Mouse (Mus musculus) urinary bladder, adult 2 months (tissue): Measurements from ENCODE around the gene Cdh22. TPM values are rescaled to one million over a fixed set of nuclear protein-coding genes. Genes with fewer than 3 reads are reported as not detected.

Source experiments
- DNase-seq: peaks from one replicate; pipeline ENCODE4 v3.0.0; 2022; ENCODE audit warnings: low spot score
- polyA plus RNA-seq: library from polyadenylated mRNA; depleted of rRNA; stranded (reverse); fragments of >200 nt; gene quantifications from 2 replicates; pipeline ENCODE4 v1.2.3, GENCODE M21; 2012

The Cdh22 gene
- polyA plus RNA-seq, 1 experiment = 0.98 TPM

DNA sequence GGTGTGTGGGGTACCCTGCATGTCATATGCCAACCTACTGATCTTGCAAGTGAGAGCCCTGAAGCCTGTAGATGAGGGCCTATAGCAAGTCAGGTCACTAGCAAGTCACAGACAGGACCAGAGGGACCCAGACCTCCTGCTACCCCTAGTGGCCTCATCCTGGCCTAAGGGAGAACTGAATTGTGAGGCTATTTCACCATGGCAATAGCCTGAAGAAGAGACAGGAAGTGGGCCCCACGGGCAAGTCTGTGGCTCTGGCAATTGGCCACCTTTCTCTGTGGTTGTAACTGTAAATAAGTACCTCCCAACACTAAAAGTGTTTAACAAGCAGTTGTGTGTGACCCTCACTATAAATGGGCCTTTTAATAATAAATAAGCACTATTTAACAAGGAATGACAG is 16.2 kb upstream of the Cdh22 start:
- no peak for DNase-seq

DNA sequence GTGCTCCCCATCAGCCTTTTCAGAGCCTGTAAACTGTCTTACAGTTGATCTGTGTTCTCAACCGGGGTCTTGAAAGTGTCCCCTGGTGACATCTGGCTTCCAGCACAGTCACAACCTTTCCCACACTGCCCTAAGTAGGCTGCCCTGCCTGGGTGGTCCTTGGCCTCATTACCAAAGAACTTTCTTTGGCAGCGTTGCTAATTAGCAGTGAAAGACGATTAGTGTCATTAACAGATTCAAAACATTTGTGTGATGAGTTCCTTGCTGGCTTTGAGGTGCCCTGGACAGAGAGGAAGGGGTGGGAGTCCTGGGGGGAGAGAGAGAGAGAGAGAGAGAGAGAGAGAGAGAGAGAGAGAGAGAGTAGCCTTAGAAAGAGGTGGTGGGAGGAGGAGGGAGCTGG is 14.3 kb upstream of the Cdh22 start:
- no peak for DNase-seq

DNA sequence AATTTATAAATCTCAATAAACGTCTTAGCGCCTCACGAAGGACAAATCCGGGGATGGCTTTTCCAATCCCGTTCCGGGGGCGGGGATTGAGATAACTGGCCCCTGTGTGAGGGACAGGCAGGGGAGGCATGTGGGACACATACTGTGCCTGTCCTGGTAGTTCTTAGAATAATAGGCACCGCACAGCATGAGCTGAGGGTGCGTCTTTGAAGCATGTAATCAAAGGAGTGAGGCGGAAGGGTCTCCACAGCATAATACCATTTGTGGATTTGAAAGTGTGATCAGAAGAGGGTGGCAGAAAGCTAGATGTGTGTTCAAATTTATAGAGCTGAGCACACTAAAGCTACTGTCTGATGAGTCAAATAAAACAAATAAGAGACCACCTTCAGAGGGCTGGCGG is 11.7 kb upstream of the Cdh22 start:
- DNase-seq = no peak

DNA sequence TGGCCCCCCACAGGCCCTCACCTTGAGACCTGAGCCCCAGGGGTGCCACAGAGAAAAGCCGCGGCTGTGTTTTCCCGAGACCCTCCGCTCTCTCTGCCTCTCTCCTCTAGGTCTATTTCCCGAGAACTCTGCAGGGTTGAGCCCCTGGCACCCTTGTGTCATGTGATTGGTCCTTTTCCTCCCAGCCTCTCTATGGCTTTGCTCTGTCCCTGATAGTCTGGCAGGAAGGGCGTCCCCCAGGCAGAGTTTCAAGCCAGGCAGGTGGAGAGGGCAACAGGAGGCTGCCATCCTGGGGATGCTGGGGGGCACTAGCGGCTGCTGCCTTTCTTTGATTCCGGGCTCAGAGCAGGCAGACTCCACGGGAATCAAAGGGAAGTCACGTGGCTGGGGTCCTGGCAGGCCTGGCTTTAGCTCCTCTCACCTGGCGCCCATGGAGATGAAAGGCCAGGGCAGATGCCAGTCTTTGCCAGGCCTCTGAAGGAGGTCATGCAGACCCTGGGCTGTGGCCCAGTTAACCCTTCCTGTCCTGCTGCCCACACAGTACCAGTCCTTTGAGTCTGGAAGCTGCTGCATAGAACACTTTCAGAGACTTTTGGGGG is 8.6 kb upstream of the Cdh22 start:
- DNase-seq = no peak

DNA sequence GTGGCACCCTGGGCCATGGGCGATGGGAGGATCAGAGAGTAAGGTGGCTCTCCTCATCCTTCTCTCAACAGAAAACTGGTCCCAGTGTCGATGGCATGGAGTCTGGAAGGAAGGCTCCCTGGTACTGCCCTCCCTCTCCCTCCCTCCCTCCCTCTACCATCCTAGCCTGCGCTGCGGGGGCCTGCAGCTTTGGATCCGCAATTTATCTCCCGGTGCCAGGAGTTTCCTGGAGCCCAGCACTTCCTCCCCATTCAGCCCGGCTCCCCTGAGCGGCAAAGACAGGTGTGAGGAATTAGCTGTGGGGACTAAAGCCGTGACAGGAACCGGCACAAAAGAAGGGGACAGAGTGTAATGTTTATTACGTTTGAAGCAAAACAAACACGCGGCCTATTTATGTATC is 7.9 kb upstream of the Cdh22 start:
- DNase-seq = no peak

DNA sequence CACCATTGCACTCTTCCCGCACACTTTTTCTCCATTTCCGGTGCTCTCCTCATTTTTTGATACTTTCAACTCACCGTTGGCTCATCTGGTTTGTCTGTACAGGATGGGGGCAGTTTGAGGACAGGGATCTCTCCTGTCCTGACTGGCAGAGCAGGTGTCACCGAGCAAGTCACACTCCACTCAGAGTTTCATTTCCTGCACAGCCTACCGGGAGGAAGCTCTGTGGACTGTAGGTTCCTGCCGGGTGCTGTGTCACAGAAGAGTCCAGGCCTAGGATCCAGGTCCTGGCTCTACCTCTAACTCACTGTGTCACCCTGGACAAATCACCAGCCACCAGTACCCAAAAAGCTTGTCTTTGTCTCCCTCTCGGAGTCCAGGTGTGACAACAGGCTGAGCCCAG is 7.1 kb upstream of the Cdh22 start:
- DNase-seq = no peak

DNA sequence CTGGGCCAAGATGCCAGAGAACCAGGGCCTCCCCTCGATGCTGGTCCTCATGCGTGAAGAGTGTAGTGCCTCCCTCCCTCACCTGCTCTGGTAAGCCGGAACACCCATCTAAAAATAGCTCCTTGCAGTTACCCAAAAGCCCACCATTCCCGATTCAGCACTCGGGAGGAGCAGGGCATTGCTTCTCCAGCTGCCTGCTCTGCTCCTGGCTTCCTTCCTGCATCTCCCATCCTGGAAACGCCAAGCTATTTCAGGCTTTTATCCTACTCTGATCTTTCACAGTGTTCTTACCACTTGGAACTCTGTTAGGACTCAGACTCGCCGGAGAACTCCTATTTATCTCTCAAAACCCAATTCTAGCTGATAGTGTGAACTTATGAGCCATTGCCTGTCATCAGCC is 5.7 kb upstream of the Cdh22 start:
- DNase-seq = no peak

DNA sequence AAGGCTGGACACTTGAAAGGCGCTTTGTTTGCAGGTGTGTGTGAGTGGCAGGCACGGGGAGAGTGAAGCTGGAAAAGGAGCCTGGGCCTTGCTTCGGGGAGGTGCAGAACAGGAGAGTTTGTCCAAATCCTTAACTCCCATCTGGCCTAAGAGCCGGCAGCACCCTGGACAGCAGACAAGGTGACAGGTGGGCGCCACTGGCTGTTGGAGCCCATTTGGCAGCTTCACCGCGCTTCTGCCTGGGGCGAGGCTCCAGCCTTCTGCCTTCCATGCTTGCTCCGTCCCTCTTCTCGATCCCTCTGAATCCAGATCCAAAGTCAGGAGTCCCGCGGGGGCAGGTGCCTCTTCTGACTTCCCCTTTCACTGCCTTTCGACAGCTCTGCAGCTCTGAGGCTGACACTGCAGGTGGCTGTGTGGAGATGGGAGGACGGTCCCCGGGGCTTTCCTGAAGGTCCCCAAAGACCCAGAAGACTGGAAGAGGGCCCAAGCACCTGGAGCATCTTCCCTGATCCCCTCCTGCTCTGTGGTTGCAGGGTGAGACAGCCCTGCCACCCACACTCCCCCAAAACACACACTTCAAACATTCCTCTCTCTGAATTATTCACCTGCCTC is 5.0 kb upstream of the Cdh22 start:
- no peak for DNase-seq

DNA sequence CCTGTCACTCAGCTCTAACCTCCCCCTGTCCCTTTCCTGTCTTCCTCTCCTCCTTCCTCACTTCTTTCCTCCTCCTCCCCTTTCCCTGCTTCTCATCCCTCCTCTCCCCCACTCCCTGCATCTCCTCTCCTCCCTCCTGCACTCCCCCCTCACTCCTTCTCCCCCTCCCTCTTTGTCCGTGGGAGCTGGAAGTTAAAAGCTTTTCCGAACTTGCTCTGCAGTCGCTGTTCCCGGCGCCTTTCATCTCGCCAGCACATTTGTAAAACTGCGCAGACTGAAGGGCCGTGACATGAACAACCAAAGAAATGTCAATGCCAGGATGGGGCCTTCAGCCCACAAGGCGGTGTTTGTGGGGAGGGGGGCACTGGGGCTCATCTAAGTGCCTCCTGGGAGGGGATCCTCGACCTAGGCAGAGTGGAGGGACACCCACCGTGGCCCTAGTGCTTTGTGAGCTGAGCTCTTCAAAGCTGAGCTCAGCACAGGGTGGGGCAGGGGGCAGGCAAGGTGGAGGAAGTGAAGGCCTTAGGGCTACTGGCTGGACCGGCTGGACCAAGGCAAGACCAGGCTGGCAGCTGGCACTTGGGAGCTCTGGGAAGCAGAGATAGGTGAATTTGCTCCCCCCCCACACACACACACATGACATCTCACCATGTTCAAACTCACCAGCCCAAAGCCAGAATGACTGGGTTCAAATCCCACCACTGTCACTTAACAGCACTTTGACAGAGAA is 3.9 kb upstream of the Cdh22 start:
- DNase-seq = no peak

DNA sequence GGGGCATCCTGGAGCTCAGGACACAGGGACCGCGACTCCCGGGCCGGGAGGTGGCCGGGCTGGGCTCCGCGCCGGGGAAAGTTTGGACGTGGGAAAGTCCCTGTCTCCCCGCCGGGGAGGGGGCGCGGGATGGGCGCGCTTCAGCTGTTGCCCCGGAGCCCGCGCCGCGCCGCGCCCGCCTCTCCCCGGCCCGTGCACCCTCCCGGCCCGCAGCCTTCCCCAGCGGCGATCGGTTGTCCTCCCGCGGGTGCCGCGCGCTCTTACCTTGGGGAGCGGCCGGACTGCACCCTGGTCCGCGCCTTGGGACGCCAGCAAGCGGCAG is 401 bp downstream of the Cdh22 start:
- DNase-seq = no peak

DNA sequence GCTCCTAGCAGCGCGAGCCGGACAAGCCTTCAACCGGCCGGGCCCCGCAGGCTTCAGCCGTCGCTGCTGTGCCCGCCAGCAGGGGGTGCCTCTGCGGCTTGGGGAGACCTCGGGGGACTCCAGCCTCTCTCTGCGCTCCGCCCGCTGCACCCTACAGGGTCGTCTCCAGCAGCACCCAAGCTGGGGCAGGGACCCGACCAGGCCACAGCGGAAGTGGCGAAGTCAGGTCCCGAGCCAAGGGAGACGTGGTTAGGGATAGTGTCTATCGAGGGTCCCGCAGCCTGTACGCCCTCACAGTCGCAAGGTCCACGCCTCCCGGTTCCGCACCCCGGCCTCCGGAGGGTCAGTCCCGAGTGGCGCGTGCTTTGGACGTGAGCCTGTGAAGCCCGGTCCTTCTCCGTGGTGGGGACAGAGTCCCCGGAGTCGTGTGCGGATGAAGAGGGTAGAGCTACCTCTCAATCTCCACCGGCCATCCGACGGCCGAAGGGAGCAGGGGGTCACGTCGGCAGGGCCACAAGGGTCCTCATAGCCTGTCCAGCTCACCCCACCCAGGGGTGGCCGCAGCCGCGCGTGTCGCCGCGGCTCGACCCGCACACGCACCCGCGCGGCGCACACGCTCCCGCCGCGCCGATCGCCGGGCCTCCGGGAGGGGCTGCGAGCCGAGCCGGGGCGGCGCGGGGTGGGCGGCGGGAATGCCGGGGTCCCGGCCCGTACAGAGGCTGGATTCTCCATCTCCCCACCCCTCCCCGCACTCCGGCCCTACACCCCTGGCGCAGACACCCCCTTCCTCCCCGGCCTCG is 962 bp downstream of the Cdh22 start:
- peak; percentile 45 for DNase-seq

DNA sequence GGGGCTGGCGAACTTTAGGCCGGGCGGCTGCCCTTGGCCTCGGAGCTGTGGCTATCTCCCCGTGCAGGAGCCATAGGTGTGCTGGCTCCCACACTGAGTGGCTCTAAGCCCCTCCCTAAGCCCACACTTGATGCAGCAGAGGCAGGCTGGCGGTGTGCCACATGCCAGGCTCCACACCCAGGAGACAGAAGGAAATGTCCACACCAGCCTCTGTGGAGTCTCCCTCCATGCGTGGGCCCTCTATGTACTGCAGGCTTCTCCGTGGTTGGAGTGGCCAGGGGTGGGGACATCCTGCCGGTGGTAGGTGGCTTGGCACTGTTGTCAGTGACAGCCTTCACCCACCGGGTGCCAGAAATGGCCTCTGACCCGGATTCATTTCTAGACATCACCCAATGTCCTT is 5.6 kb downstream of the Cdh22 start:
- no peak for DNase-seq

DNA sequence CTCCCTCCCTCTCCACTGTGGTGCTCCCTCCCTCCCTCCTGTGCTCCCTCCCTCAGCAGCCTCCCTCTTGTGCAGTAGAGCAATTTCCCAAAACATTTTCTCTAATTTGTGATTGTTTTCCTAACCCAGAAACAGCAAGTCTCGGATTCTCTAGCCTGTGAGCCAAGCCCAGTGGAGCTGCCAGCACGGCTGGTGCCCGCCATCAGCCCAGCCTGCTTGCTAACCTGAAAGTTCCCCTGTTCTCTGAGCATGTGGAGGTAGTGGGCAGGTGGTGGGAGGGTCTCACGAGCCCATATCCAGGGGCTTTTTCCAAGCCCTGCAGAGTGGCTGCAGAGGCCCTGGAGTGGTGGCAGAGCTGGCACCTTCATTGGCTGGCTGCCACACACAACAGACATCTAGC is 10.8 kb downstream of the Cdh22 start:
- DNase-seq = no peak

DNA sequence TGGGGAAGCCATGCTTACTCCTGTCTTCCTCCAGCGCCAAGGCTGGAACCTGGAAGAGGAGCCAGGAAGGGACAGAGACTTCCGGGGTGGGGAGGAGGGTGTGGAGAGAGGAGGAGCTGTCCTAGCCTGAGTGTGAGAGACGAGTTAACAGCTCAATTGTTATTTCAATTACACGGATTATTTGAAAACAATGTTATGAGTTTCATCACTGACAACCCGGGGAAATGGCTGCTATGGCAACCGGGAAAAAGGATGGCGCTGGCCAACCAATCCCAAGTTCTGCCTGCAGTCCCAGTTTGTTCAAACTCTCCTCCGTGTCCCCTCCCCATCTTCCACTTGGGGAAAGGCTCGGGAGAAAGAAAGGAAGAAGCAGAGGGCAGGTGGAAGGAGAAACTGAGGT is 12.7 kb downstream of the Cdh22 start:
- no peak for DNase-seq

DNA sequence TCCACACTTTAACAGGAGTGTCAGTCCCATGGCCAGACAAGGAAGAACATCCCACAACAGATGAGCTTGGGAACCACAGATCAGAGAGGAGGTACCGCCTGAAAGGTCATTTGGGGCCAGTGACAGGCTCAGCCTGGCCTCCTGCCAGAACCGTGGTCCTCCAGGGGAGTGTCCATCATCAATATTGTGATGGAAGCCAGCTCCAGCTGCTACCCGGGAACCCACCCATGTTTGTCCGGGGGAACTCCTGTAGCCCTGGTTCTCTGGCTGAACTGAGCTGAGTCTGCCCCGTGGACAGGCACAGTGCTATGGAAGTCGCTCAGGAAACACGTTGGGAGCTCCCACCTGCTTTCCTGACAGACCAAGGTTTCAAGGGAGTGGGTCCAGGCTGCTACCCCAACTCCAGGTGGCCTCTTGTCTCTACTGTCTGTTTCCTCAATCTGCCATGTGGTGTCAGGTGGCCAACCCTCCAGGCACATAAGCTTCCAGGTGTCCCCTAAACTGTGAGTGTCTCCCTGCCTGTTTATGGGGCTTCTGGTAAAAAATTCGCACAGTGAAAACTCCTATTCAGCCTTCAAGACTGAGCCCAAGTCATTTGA is 14.2 kb downstream of the Cdh22 start:
- DNase-seq = no peak

DNA sequence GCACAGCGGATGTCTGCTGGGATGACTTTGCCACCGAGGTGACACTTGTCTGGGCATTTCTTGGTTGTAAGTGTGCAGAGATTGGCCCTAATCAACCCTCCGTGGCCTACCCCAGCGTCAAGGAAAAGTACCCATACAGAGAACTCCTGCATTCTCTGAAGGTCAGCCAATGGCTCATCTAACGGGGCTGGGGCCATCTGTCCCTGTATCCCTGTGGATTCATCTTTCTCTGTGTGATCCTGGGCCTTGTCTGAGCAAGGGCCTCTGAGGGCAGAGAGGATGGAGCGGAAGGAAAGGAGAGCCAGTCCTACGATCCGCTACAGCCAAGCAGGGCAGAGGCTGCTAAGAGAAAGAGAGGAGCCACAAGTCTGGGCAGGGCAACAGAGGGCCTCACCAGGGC is 15.7 kb downstream of the Cdh22 start:
- DNase-seq = no peak

DNA sequence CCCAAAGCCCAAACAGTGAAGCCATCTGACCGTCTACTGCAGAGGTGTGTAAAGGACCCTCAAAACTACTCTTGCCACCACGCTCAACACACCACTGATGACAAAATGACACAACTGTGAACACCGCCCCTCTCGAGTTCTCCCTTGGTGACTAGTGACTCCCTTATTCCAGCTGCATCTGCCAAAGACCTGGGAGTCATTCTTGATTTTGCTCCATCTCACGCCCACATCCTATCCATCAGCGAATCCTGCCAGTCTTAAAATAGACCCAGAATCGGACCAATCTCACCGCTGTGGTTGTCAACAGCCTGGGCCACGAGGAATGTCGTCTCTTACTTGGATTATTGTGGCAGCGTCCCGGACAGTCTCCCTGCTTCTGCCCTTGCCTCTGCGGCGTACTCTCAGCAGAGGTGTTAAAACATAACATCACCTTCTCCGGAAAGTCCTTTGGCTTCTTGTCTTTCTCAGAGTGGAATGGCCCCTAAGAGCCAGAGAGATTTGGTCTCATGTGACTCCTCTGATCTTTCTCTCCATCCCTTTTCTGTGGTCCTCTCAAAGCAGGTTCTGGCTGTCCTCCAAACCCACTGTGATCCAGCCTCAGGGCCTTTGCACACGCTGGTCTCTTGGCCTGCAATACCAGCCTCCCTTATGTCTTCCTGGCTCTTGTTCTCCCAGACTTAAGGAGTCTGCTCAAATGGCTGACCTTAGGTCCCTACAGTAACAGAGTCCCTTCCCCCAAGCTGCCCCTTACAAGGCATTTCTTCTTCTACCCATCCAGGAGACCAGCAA is 17.1 kb downstream of the Cdh22 start:
- DNase-seq = no peak

DNA sequence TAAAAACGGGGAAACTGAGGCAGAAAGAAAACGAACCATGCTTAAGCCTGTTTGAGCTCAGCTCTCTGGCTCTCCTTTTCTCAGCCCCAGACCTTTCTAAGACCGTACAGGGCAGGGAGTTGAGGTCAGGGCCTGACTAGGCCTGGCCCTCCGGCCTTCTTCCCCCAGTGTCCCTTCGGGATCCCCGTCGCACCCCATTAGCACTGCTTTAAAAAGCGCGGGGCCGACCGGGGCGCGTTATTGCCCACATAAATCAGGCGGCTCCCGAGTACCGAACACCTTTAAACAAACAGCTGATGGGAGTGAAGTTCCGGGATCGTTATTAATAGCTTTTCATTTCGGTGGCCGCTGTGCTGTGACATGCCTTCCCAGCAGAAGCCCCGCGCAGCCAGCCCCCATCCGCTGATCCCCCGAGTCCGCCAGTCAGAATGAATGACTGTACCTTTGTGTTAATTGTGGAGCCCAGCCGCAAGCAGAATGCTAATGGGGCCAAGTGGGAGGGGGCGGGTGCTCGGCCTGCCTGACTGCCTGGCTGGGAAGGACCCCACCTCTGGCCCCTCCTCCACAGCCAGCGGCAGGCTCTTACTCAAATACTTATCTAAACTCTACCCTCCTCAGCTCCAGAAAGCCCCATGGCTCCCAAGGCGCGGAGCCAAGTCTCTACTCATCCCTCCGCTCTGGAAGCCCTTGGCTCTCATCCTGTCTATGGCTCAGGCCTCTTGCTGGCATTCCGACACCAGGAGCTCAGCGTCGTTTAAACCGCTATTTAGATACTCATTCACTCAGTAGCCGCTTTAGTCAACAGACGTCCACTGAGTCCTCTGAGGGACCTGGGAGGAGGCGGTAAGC is 19.3 kb downstream of the Cdh22 start:
- no peak for DNase-seq

DNA sequence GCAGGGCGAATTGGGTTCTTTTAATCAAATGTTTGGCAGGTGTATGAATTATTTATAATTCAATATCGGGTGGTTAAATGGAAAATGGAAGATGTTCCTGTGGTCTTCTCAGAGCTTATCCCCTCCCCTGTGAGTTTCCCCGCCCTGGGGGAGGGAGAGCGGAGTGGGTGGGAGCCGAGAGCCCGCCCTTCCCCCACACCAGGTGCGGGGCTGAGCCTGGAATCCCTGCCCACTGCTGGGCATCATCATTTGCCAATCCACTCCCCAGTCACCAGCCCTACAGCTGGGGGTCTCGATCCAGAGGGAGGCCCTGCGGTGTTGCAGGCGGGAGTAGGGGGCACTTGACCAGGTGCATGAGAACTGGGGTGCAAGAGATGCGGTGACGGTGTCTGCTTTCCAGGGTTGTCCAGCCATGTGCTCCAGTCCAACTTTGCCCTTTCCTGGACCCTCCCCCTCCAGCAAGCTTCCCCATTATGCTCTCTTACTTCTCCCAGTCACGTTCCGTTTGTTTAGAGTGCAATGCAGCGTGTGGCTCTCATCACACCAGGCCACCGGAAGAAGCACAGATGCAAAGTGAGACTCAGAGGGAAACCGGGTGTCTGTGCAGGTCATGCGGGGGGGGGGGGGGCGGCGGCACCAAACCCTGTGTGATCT is 23.1 kb downstream of the Cdh22 start:
- no peak for DNase-seq

DNA sequence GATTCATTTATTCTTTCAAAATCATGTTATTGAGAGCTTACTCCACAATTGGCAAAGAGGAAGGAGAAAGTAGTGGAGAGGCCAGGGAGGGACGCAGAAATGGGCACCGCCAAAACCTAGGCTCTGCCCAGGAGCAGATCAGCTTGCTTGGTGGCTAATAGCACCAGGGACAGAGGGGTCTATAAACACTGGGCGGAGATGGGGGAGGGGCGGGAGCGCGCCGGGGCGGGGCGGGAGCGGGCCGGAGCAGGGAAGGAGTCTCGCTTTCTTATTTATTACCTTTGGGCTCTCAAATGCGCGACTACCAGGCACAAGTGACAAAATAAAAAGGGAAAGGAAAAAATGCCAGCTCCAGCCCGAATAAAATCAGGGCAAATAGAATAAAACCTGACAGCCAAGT is 23.7 kb downstream of the Cdh22 start:
- DNase-seq = no peak
